In genomic region chr3:75630988-75631615, GRCm38 (mm10) we compare ENCODE assay signal across 26 mouse cellular contexts.
DNase-seq lines count a peak whose midpoint lies in the region; ATAC-seq and TF ChIP-seq lines count a peak whose summit lies in the region.
"Had no signal": no experiment of that assay in that cellular context is flagged by ENCODE, and none has a peak within 500 bp of the region (broad histone marks: within the 10 kb centered on the region; RNA-seq: fewer than 3 reads in every experiment).

No protein-coding gene starts in this region.

- H3K27me3 ChIP-seq in lung, embryonic 14.5 days (ENCODE audit: insufficient read depth, low read length) = no peaks in the 10 kb centered on the region
- H3K27me3 ChIP-seq: limb, embryonic 13.5 days; liver, embryonic 12.5 days had no signal

- H3K9me3 ChIP-seq in lung, embryonic 14.5 days (ENCODE audit: low read depth, low read length) = no peaks in the 10 kb centered on the region
- H3K9me3 ChIP-seq: forebrain, embryonic 10.5 days; limb, embryonic 13.5 days; liver, embryonic 12.5 days had no signal

- no peak overlapping the region for H3K9ac ChIP-seq in lung, embryonic 14.5 days
- H3K9ac ChIP-seq: limb, embryonic 13.5 days; liver, embryonic 12.5 days; liver, postnatal 0 days had no signal

- WGBS in lung, embryonic 14.5 days = 61% methylated on average over 4 of the region's 4 CpGs

- no peak overlapping the region for H3K4me2 ChIP-seq in lung, embryonic 14.5 days
- H3K4me2 ChIP-seq: limb, embryonic 13.5 days; liver, embryonic 12.5 days; midbrain, embryonic 11.5 days had no signal

- H3K36me3 ChIP-seq in lung, embryonic 14.5 days (ENCODE audit: insufficient read depth) = no peaks in the 10 kb centered on the region
- H3K36me3 ChIP-seq: forebrain, embryonic 10.5 days; limb, embryonic 13.5 days; liver, embryonic 12.5 days had no signal

- no peak overlapping the region for H3K27ac ChIP-seq in lung, embryonic 14.5 days (ENCODE audit: low read depth)
- no peak overlapping the region for H3K27ac ChIP-seq in layer of hippocampus, adult 2 months
- H3K27ac ChIP-seq: forebrain, embryonic 10.5 days; limb, embryonic 13.5 days; liver, embryonic 12.5 days had no signal

- H3K4me3 ChIP-seq in lung, embryonic 14.5 days (ENCODE audit: low read depth, low read length) = no peak overlapping the region
- H3K4me3 ChIP-seq in layer of hippocampus, adult 2 months = no peak overlapping the region
- H3K4me3 ChIP-seq: forebrain, embryonic 10.5 days; limb, embryonic 13.5 days; liver, embryonic 12.5 days had no signal

- H3K4me1 ChIP-seq in lung, embryonic 14.5 days (ENCODE audit: insufficient read depth) = no peaks in the 10 kb centered on the region
- H3K4me1 ChIP-seq: liver, embryonic 12.5 days had no signal

- DNase-seq in adipocyte (ENCODE audit: low spot score) = peak; percentile 73
- DNase-seq in brain, adult 2 months (ENCODE audit: low read depth, low spot score) = peak; percentile 19
- peak; percentile 6 for DNase-seq in lung, embryonic 14.5 days
- peak; percentile 53 for DNase-seq in lung, postnatal 25 days (ENCODE audit: low spot score)
- DNase-seq in layer of hippocampus, adult 2 months (ENCODE audit: low spot score in 2 of 2) = no peak
- DNase-seq in adrenal gland, adult (ENCODE audit: inconsistent age in 2 of 2, low spot score in 1 of 2) = no peak
- no peak for DNase-seq in left cerebral cortex, adult 8-10 months (ENCODE audit: low spot score in 2 of 2)
- no peak for DNase-seq in Muller cell, postnatal 12 days (ENCODE audit: inconsistent ontology term)
- DNase-seq: adrenal gland, postnatal 10 days; B cell, adult 2 months; cerebellum, adult 8-10 months; cerebellum, postnatal 36 days; gastrocnemius, postnatal 10 days; kidney, adult 18-20 months; kidney, postnatal 36 days; liver, postnatal 0 days; right cerebral cortex, adult 18-20 months; right cerebral cortex, postnatal 4 days had no signal

- TF ChIP-seq CTCF in lung, embryonic 14.5 days (IDR thresholded peaks at IDR 0.05; ENCODE audit: low read depth) = no peak
- no peak for TF ChIP-seq CTCF in layer of hippocampus, adult 2 months (conservative IDR thresholded peaks at IDR 0.05)

- peak; percentile 68; the same call in 1 of the 2 replicates for ATAC-seq in lung, embryonic 14.5 days (ENCODE audit: insufficient read depth)
- ATAC-seq: activated CD4-positive, CD25-positive, alpha-beta regulatory T cell, adult 4 months; forebrain, embryonic 16.5 days; hindbrain, embryonic 16.5 days; liver, embryonic 12.5 days; liver, postnatal 0 days; midbrain, embryonic 16.5 days had no signal

Comparison
In these comparisons a context has a peak if more than half of its experiments do, and no peak if none do; other contexts are left out.
1. DNase-seq: peak in adipocyte (single experiment), brain, adult 2 months (single experiment), lung, embryonic 14.5 days (single experiment) and lung, postnatal 25 days (single experiment); none in layer of hippocampus, adult 2 months (0 of 2), adrenal gland, adult (0 of 2), left cerebral cortex, adult 8-10 months (0 of 2) and Muller cell, postnatal 12 days (single experiment).